Mouse (Mus musculus) forebrain, embryonic 15.5 days (tissue): ENCODE measurements around the gene Olfr215. TPM values are rescaled to one million over a fixed set of nuclear protein-coding genes. Genes with fewer than 3 reads are reported as not detected.
"Not testable (repeated sequence)": the region's sequence is repeated elsewhere in the genome, so short reads cannot be mapped to it uniquely, and the experiment has no call there.

Source experiments
- ATAC-seq: fragments of 200-750 bp; cut with Nextera tagmentation; replicated peaks from 2 replicates; pipeline ENCODE4 v1.8.0; 2017; ENCODE audit warnings: mild to moderate bottlenecking, moderate TSS enrichment, moderate library complexity
- H3K27ac ChIP-seq: fragments of 300-500 bp; sonication (generic); replicated peaks from 2 replicates; pipeline ENCODE4 v1.5.1; 2015; ENCODE audit warnings: mild to moderate bottlenecking, inconsistent platforms
- H3K27me3 ChIP-seq: fragments of 300-500 bp; sonication (generic); 2 replicates; pipeline ENCODE4 v1.6.1; 2015; ENCODE audit warnings: inconsistent platforms
- H3K36me3 ChIP-seq: fragments of 300-500 bp; sonication (generic); 2 replicates; pipeline ENCODE4 v1.6.1; 2015; ENCODE audit warnings: mild to moderate bottlenecking, inconsistent platforms
- H3K4me1 ChIP-seq: fragments of 300-500 bp; sonication (generic); 2 replicates; pipeline ENCODE4 v1.6.1; 2015; ENCODE audit warnings: inconsistent platforms
- H3K4me2 ChIP-seq: fragments of 300-500 bp; sonication (generic); replicated peaks from 2 replicates; pipeline ENCODE4 v1.6.1; 2015; ENCODE audit warnings: mild to moderate bottlenecking, inconsistent platforms
- H3K4me3 ChIP-seq: fragments of 300-500 bp; sonication (generic); 2 replicates; pipeline ENCODE4 v1.5.1; 2015; ENCODE audit warnings: mild to moderate bottlenecking, inconsistent platforms
- H3K9ac ChIP-seq: fragments of 300-500 bp; sonication (generic); replicated peaks from 2 replicates; pipeline ENCODE4 v1.6.1; 2015; ENCODE audit warnings: mild to moderate bottlenecking, inconsistent platforms
- H3K9me3 ChIP-seq: fragments of 300-500 bp; sonication (generic); 2 replicates; pipeline ENCODE4 v1.6.1; 2016; ENCODE audit warnings: inconsistent platforms
- WGBS: fragments of 180-500 bp; shearing (Covaris S2); methylation state at CpG from one replicate; pipeline ENCODE4 v1.1.7; 2015; ENCODE audit warnings: mixed read lengths; 5-methylcytosine and 5-hydroxymethylcytosine counted together
- polyA plus RNA-seq: library from polyadenylated mRNA; unstranded; fragments of >200 nt; fragmentation: Nextera tagmentation; extraction: Ambion mirVana; gene quantifications from 2 replicates; pipeline ENCODE4 v1.2.1, GENCODE M21; 2015

Olfr215 gene
- polyA plus RNA-seq, 1 experiment from 2014 or later = not detected

GRCm38 (mm10) chr6:116554952-116555351, 29.0 kb downstream of the Olfr215 start:
- H3K4me2 ChIP-seq = no peak overlapping the region
- no peaks in the 10 kb centered on the region for H3K27me3 ChIP-seq
- H3K9me3 ChIP-seq = no peaks in the 10 kb centered on the region
- no peak overlapping the region for H3K4me3 ChIP-seq
- ATAC-seq = no peak
- 76% methylated on average over 3 of the region's 3 CpGs for WGBS
- H3K27ac ChIP-seq = no peak overlapping the region
- H3K36me3 ChIP-seq = no peaks in the 10 kb centered on the region
- no peaks in the 10 kb centered on the region for H3K4me1 ChIP-seq
- no peak overlapping the region for H3K9ac ChIP-seq

DNA sequence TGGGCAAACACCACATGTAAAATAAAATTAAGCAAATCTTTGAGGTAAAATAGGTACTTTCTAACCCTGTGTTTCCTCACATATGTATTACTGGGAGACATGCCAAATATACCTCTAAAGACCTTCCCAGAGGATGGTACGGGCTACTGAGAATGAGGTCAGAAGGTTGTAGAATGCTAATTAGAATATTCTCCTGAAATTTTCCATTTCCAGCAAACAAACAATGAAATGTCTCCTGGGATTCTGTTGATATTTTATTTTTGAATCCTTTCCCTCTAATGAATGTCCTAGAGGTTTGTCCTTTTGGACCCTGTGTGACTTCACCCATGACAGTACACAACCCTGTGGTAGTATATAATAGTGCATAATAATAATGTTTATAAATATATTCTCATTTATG, 30.1 kb downstream of the Olfr215 start, which contains the start of gene Olfr214:
Olfr214 (plus strand) TSS at position 301 of the 400 bp plus-strand sequence.
- Histone ChIP-seq H3K9me3 (no peaks in the 10 kb centered on the region), H3K4me1 (no peaks in the 10 kb centered on the region), H3K4me2 (no peak within 1 kb of the TSS), H3K36me3 (no peaks in the 10 kb centered on the region), H3K4me3 (no peak within 1 kb of the TSS), H3K27me3 (no peaks in the 10 kb centered on the region), H3K9ac (no peak within 1 kb of the TSS), H3K27ac (no peak within 1 kb of the TSS)
- WGBS = 73% methylated on average over 1 of the region's 1 CpGs
- no peak for ATAC-seq

DNA sequence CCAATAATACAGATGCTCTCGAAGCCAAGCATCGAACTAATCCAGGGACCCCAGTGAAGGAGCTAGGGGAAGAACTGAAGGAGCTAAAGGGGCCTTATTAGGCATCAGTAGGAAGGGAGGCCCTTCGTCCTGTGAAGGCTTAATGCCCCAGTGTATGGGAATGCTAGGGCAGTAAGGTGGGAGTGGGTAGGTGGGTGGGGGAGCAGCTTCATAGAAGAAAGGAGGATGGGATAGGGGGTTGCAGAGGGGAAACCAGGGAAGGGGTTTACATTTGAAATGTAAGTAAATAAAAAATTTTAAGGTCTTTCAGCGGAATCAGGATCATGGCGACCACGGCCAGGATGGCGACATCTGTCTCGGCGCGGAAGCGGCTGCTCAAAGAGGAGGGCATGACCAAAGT, 33.2 kb downstream of the Olfr215 start, which contains the start of gene Gm5580:
Gm5580 (plus strand) TSS at position 301 of the 400 bp plus-strand sequence.
- not testable (repeated sequence) for ATAC-seq, H3K4me2 ChIP-seq, H3K4me1 ChIP-seq

DNA sequence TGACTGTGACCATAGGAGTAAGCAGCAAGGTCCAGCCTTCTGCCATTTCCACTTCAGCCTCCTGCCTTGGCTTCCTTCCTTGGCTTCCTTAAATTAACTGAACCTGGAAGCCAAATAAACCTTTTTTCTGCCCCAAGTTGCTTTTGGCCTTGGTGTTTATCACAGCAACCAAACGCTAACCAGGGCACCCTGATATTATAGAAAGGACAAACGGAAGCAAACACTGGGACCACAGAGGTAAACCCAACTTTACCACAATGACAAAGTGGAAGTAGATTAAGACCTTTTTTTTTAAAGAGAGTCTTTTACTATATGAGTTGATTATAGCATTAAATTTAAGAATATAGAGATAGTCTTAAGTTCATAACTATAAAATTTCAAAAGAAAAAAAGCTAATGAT, 41.5 kb downstream of the Olfr215 start:
- H3K9me3 ChIP-seq = no peaks in the 10 kb centered on the region
- WGBS = 93% methylated on average over 2 of the region's 2 CpGs
- no peak overlapping the region for H3K9ac ChIP-seq
- H3K27ac ChIP-seq = no peak overlapping the region
- no peak overlapping the region for H3K4me3 ChIP-seq
- no peak for ATAC-seq
- no peaks in the 10 kb centered on the region for H3K27me3 ChIP-seq
- H3K4me1 ChIP-seq = no peaks in the 10 kb centered on the region
- no peak overlapping the region for H3K4me2 ChIP-seq
- no peaks in the 10 kb centered on the region for H3K36me3 ChIP-seq

More for the DNA sequence above, 33.2 kb downstream of the Olfr215 start, which contains the start of gene Gm5580:
- H3K27ac ChIP-seq, H3K4me3 ChIP-seq, H3K36me3 ChIP-seq, H3K9me3 ChIP-seq, H3K9ac ChIP-seq, H3K27me3 ChIP-seq: not testable (repeated sequence)
- WGBS = 95% methylated on average over 11 of the region's 11 CpGs

DNA sequence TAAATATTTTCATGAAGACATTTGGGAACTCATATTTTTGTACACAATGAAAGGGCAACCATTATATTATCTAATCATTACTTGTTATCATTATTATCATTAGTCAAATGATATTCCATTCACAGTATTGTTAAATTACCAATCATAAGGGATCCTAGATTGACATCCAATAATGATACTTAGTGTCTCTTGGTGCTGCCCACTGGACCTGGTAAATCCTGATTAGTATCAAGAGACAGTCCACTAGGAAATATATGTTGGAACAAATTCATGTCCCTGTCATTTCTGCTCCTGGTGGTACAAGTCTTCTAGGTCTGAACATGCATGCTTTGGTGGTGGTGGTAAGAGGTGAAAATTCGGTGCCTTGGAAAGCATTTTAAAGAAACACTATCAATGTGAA, 45.8 kb downstream of the Olfr215 start, which contains the start of gene Olfr213:
Olfr213 (plus strand) TSS at position 301 of the 400 bp plus-strand sequence.
- Histone ChIP-seq H3K36me3 (no peaks in the 10 kb centered on the region), H3K4me1 (no peaks in the 10 kb centered on the region), H3K9ac (no peak within 1 kb of the TSS), H3K9me3 (no peaks in the 10 kb centered on the region), H3K4me3 (no peak within 1 kb of the TSS), H3K27ac (no peak within 1 kb of the TSS), H3K27me3 (no peaks in the 10 kb centered on the region), H3K4me2 (no peak within 1 kb of the TSS)
- WGBS = 91% methylated on average over 1 of the region's 1 CpGs
- no peak for ATAC-seq

Other genes with a start within 250 kb of the Olfr215 start
- 52.3 and 55.7 TPM in 2 replicates for gene March8, start 246.2 kb downstream of the Olfr215 start, polyA plus RNA-seq
- 0.34 and 0.70 TPM in 2 replicates for gene Alox5, start 123.0 kb downstream of the Olfr215 start, polyA plus RNA-seq
- not detected in 2 replicates for gene Olfr211, start 95.1 kb downstream of the Olfr215 start, polyA plus RNA-seq
- gene Olfr212, start 77.7 kb downstream of the Olfr215 start, polyA plus RNA-seq = not detected in 2 replicates
- gene Olfr213, start 45.7 kb downstream of the Olfr215 start, polyA plus RNA-seq = not detected in 2 replicates
- gene Gm5580, start 33.1 kb downstream of the Olfr215 start, polyA plus RNA-seq = 0.33 and 0.52 TPM in 2 replicates
- not detected in 2 replicates for gene Olfr214, start 30.0 kb downstream of the Olfr215 start, polyA plus RNA-seq
- 218 and 222 TPM in 2 replicates for gene Zfp422, start 44.8 kb upstream of the Olfr215 start, polyA plus RNA-seq
- gene Depp1, start 66.4 kb upstream of the Olfr215 start, polyA plus RNA-seq = 7.2 and 8.1 TPM in 2 replicates
- 9.9 and 10.2 TPM in 2 replicates for gene Rassf4, start 89.8 kb upstream of the Olfr215 start, polyA plus RNA-seq
- 0.36 and 1.4 TPM in 2 replicates for gene Tmem72, start 132.7 kb upstream of the Olfr215 start, polyA plus RNA-seq